Mouse (Mus musculus): ENCODE results near the gene Nipsnap3b.

- TF ChIP-seq CTCF (IDR thresholded peaks at IDR 0.05; ENCODE audit: low read depth, low read length) (no peak), EP300 (IDR thresholded peaks at IDR 0.05; ENCODE audit: insufficient read depth, low read depth, low read length) (no peak), POLR2A (IDR thresholded peaks at IDR 0.05; ENCODE audit: insufficient read depth, low read length) (no peak)
These were observed 34.1 kb downstream of the Nipsnap3b start for GRCm38 (mm10) chr4:53045807-53046206.

All from ES-Bruce4 (cell line).